Mouse (Mus musculus) hindbrain, embryonic 11.5 days (tissue): ENCODE data around the gene Nup85. TPM values are rescaled to one million over a fixed set of nuclear protein-coding genes. Genes with fewer than 3 reads are reported as not detected.

Experiments
- ATAC-seq: fragments of 200-750 bp; cut with Nextera tagmentation; 2 replicates; pipeline ENCODE4 v1.8.0; 2017; ENCODE audit warnings: mild to moderate bottlenecking, moderate TSS enrichment, moderate library complexity; ENCODE audit not compliant: low FRiP score
- DNase-seq: peaks from one replicate; pipeline ENCODE4 v3.0.0-alpha.2; 2015; ENCODE audit warnings: low spot score
- H3K27ac ChIP-seq: fragments of 300-500 bp; sonication (generic); 2 replicates; pipeline ENCODE4 v1.5.1; 2014; ENCODE audit warnings: mild to moderate bottlenecking, low read depth, low read length
- H3K27me3 ChIP-seq: fragments of 300-500 bp; sonication (generic); 2 replicates; pipeline ENCODE4 v1.6.1; 2014; ENCODE audit warnings: mild to moderate bottlenecking, low read length, moderate library complexity, mixed read lengths; ENCODE audit not compliant: control insufficient read depth, insufficient read depth
- H3K36me3 ChIP-seq: fragments of 300-500 bp; sonication (generic); 2 replicates; pipeline ENCODE4 v1.6.1; 2014; ENCODE audit warnings: mild to moderate bottlenecking, low read length, moderate library complexity, mixed read lengths; ENCODE audit not compliant: control insufficient read depth, insufficient read depth
- H3K4me1 ChIP-seq: fragments of 300-500 bp; sonication (generic); replicated peaks from 2 replicates; pipeline ENCODE4 v1.6.1; 2014; ENCODE audit warnings: low read length, mixed read lengths; ENCODE audit not compliant: control insufficient read depth, insufficient read depth
- H3K4me2 ChIP-seq: fragments of 300-500 bp; sonication (generic); replicated peaks from 2 replicates; pipeline ENCODE4 v1.6.1; 2014; ENCODE audit warnings: mild to moderate bottlenecking, low read depth, low read length
- H3K4me3 ChIP-seq: fragments of 300-500 bp; sonication (generic); 2 replicates; pipeline ENCODE4 v1.5.1; 2014; ENCODE audit warnings: low read depth, low read length
- H3K9ac ChIP-seq: fragments of 300-500 bp; sonication (generic); 2 replicates; pipeline ENCODE4 v1.6.1; 2014; ENCODE audit warnings: low read depth, low read length
- H3K9me3 ChIP-seq: fragments of 300-500 bp; sonication (generic); 2 replicates; pipeline ENCODE4 v1.6.1; 2016; ENCODE audit warnings: low read length; ENCODE audit not compliant: control insufficient read depth
- WGBS: fragments of 180-500 bp; shearing (Covaris S2); extraction: QIAGEN DNeasy Blood & Tissue Kit; methylation state at CpG from one replicate; pipeline ENCODE4 v1.1.7; 2014; 5-methylcytosine and 5-hydroxymethylcytosine counted together
- polyA plus RNA-seq: library from polyadenylated mRNA; unstranded; fragments of >200 nt; fragmentation: Nextera tagmentation; extraction: Ambion mirVana; gene quantifications from 2 replicates; pipeline ENCODE4 v1.2.1, GENCODE M21; 2014

The Nup85 gene
- polyA plus RNA-seq, 1 experiment from 2014 or later = 156 TPM

- Histone ChIP-seq H3K27me3 (no peaks in the 10 kb centered on the region), H3K9me3 (no peaks in the 10 kb centered on the region), H3K4me2 (no peak overlapping the region), H3K9ac (no peak overlapping the region), H3K4me1 (no peaks in the 10 kb centered on the region), H3K27ac (no peak overlapping the region), H3K36me3 (peaks cover 27% of the 10 kb centered on the region), H3K4me3 (no peak overlapping the region)
- DNase-seq (no peak), ATAC-seq (no peak)
- WGBS = 77% methylated on average over 2 of the region's 2 CpGs
These were observed 26.4 kb downstream of the Nup85 start for GRCm38 (mm10) chr11:115590526-115591075.

DNA sequence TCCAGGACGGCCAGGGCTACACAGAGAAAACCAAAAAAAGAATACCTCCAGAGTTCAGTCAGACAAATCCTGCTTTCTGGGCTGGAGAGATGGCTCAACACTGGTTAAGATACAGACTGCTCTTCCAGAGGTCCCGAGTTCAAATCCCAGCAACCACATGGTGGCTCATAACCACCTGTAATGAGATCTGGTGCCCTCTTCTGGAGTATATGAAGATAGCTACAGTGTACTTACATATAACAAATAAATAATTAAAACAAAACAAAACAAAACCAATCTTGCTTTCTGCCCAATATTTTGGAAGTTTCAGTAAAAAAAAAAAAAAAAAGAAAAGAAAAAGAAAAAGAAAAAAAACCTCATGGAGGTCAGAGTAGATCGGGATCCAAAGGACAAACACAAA lies 31.0 kb downstream of the Nup85 start:
- no peak overlapping the region for H3K9ac ChIP-seq
- DNase-seq = no peak
- no peak overlapping the region for H3K27ac ChIP-seq
- no peaks in the 10 kb centered on the region for H3K4me1 ChIP-seq
- peaks cover 12% of the 10 kb centered on the region; the same call in 1 of the 2 replicates for H3K36me3 ChIP-seq
- no peaks in the 10 kb centered on the region for H3K9me3 ChIP-seq
- ATAC-seq = no peak
- H3K4me3 ChIP-seq = no peak overlapping the region
- no peak overlapping the region for H3K4me2 ChIP-seq
- no peaks in the 10 kb centered on the region for H3K27me3 ChIP-seq
- WGBS = 98% methylated on average over 3 of the region's 3 CpGs

DNA sequence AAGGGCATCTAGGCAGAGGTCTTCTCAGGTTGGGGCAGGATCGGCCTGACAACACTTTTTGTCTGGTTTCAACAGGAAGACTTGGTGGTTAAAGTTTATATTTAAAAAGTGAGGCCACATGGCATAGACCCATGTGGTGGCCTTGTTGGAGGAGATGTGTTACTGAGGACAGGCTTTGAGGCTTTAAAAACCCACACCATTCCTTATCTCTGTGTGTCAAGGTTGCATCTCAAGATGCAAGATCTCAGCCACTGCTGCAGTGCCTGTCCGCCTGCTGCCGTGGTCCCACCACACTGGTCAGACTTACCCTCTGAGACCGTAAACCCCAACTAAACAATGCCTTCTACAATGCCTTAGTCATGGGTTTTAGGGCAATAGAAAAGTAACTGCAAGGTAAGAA lies 34.1 kb downstream of the Nup85 start:
- no peak overlapping the region for H3K4me2 ChIP-seq
- no peak overlapping the region for H3K27ac ChIP-seq
- H3K36me3 ChIP-seq = peaks cover 6% of the 10 kb centered on the region; the same call in 1 of the 2 replicates
- peaks cover 4% of the 10 kb centered on the region for H3K4me1 ChIP-seq
- DNase-seq = no peak
- no peak for ATAC-seq
- no peaks in the 10 kb centered on the region for H3K9me3 ChIP-seq
- no peaks in the 10 kb centered on the region for H3K27me3 ChIP-seq
- no peak overlapping the region for H3K4me3 ChIP-seq
- 97% methylated on average over 4 of the region's 4 CpGs for WGBS
- H3K9ac ChIP-seq = no peak overlapping the region

DNA sequence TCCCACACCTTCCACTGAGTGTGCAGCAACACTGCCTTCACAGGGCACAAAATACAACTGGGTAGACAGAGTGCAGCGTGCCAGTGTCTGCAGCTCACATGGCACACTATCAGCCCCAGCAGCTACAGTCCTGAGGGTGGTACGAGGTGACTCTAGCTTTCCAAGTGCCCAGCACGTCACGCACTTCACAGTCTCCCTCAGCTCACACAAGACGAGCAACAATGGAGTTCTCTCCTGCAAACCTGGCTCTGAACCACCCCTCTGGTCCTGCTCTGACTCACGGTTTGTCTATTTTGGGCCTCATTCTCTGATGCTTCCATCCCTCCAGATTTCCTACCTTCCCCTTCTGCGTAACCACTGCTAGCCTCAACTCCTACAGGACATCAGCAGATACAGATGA lies 35.5 kb downstream of the Nup85 start:
- WGBS = 93% methylated on average over 7 of the region's 7 CpGs
- Histone ChIP-seq H3K27ac (no peak overlapping the region), H3K27me3 (no peaks in the 10 kb centered on the region), H3K4me3 (no peak overlapping the region), H3K9ac (no peak overlapping the region), H3K36me3 (no peaks in the 10 kb centered on the region), H3K4me2 (no peak overlapping the region), H3K4me1 (peaks cover 6% of the 10 kb centered on the region), H3K9me3 (no peaks in the 10 kb centered on the region)
- no peak for DNase-seq
- no peak for ATAC-seq

- Histone ChIP-seq H3K4me3 (no peak overlapping the region), H3K36me3 (no peaks in the 10 kb centered on the region), H3K9me3 (no peaks in the 10 kb centered on the region), H3K4me1 (peaks cover 10% of the 10 kb centered on the region), H3K27me3 (no peaks in the 10 kb centered on the region), H3K4me2 (no peak overlapping the region), H3K27ac (no peak overlapping the region), H3K9ac (no peak overlapping the region)
- ATAC-seq (no peak), DNase-seq (no peak)
- WGBS = 97% methylated on average over 15 of the region's 15 CpGs
These were observed 36.5 kb downstream of the Nup85 start for GRCm38 (mm10) chr11:115600743-115601142.

DNA sequence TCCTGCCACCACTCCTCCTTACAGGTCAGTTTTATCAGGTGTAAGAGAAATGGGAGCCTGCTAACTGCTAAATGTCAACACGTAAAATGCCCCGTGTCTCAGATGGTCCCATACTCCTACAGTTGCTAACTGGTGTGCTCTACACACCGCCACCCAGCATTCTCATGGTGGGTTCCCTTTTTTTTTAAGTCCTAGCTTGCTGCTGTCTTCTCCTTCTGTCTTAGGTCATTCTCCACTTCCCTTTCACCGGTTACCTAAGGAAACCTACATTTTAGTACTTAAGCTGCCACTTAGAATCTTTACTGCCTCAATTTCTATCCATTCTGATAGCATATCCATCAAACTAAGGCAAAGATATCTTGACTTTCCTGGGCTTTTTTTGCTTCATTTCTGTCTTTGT lies 36.9 kb downstream of the Nup85 start:
- Histone ChIP-seq H3K9me3 (no peaks in the 10 kb centered on the region), H3K9ac (no peak overlapping the region), H3K27ac (no peak overlapping the region), H3K27me3 (no peaks in the 10 kb centered on the region), H3K36me3 (no peaks in the 10 kb centered on the region), H3K4me1 (peaks cover 10% of the 10 kb centered on the region), H3K4me3 (no peak overlapping the region), H3K4me2 (no peak overlapping the region)
- 92% methylated on average over 4 of the region's 4 CpGs for WGBS
- DNase-seq = no peak
- ATAC-seq = no peak

GRCm38 (mm10) chr11:115603128-115603475 lies 38.9 kb downstream of the Nup85 start:
- Histone ChIP-seq H3K4me2 (peak overlapping the region; percentile 89), H3K4me3 (peak overlapping the region; percentile 99), H3K36me3 (peaks cover 7% of the 10 kb centered on the region; the same call in 1 of the 2 replicates), H3K9ac (peak overlapping the region; percentile 96), H3K9me3 (no peaks in the 10 kb centered on the region), H3K27ac (peak overlapping the region; percentile 81), H3K4me1 (peaks cover 10% of the 10 kb centered on the region), H3K27me3 (no peaks in the 10 kb centered on the region)
- DNase-seq (no peak), ATAC-seq (no peak; the same call in 1 of the 2 replicates)
- 6% methylated on average over 15 of the region's 15 CpGs for WGBS

DNA sequence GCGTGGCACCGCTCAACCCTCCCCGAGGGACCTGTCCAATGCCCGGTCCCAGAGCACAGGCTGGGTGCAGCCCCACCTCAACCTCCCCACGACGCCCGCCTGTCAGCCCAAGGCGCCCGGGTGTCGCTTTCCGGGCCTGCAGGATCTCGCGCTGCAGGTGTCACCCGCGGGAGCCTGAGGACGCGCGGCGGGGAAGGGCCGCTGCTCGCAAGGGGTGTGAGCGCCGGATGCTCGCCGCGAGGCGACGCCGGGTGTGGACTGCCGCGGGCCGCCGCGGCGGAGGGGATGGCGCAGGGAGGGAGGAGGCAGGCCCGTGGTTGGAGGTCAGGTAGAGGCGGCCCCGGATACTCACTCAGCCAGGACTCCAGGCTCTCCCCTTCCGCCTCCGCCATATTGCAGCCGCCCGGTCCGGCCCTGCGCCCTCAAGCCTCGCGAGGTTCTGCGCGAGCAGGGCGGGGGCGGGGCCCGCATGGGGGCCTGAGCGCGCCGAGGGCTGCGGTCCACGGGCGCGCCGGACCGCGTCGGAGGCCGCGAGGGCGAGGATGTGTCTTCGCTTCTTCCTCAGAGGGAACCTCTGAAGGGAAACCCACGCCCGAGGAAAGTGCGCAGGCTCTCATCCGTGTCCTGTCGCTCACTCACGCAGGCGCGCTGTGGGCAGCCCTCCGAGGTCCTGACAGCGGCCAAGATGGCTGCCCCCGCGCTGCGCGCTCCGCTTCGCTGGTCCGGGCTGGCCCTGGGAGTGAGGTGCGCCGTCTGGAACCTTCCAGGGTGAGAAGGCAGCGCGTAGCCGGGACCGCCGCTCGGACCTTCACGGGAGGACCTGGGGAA lies 39.5 kb downstream of the Nup85 start, which contains the start of the genes Mrps7 and Gga3:
Gene Mrps7 (plus strand): TSS at position 450 of the 828 bp plus-strand sequence.
Gene Gga3 (minus strand): TSS at position 576 of the 828 bp plus-strand sequence.
- peak; percentile 98 for ATAC-seq

More for the DNA sequence above, 39.5 kb downstream of the Nup85 start, which contains the start of the genes Mrps7 and Gga3:
- peak within 1 kb of the TSS; percentile 81 for H3K27ac ChIP-seq
- DNase-seq = peak; percentile 94
- H3K9ac ChIP-seq = peak within 1 kb of the TSS; percentile 96
- peaks cover 10% of the 10 kb centered on the region for H3K4me1 ChIP-seq
- H3K9me3 ChIP-seq = no peaks in the 10 kb centered on the region
- H3K27me3 ChIP-seq = no peaks in the 10 kb centered on the region
- H3K4me3 ChIP-seq = peak within 1 kb of the TSS; percentile 99
- H3K36me3 ChIP-seq = peaks cover 9% of the 10 kb centered on the region
- H3K4me2 ChIP-seq = peak within 1 kb of the TSS; percentile 89
- under 1% methylated on average over 86 of the region's 93 CpGs for WGBS
